Mouse (Mus musculus) adrenal gland, postnatal 10 days (tissue): ENCODE measurements around the gene Slc16a6. TPM values are rescaled to one million over a fixed set of nuclear protein-coding genes. Genes with fewer than 3 reads are reported as not detected.

Experiments
- DNase-seq: peaks from one replicate; pipeline ENCODE4 v3.0.0; 2021; ENCODE audit warnings: mixed read lengths
- microRNA-seq: library from miRNA; unstranded; fragments of <30 nt; microRNA quantifications from one replicate; pipeline ENCODE4 v1.2.0, GENCODE M21; 2021
- total RNA-seq, 2 experiments: library from RNA; stranded (reverse); gene quantifications; 2 replicates each; pipeline ENCODE4 v1.2.3; 2021

Slc16a6 gene
- total RNA-seq, 2 experiments from 2014 or later = 2.7 to 3.9 TPM

GRCm38 (mm10) chr11:109414802-109415201 lies 58.6 kb downstream of the Slc16a6 start:
- DNase-seq = no peak

- DNase-seq = no peak
Observed at GRCm38 (mm10) chr11:109413617-109414016, 59.8 kb downstream of the Slc16a6 start, which contains the start of gene 9930022D16Rik. TSS of gene 9930022D16Rik (plus strand) at chr11:109413917.

DNA sequence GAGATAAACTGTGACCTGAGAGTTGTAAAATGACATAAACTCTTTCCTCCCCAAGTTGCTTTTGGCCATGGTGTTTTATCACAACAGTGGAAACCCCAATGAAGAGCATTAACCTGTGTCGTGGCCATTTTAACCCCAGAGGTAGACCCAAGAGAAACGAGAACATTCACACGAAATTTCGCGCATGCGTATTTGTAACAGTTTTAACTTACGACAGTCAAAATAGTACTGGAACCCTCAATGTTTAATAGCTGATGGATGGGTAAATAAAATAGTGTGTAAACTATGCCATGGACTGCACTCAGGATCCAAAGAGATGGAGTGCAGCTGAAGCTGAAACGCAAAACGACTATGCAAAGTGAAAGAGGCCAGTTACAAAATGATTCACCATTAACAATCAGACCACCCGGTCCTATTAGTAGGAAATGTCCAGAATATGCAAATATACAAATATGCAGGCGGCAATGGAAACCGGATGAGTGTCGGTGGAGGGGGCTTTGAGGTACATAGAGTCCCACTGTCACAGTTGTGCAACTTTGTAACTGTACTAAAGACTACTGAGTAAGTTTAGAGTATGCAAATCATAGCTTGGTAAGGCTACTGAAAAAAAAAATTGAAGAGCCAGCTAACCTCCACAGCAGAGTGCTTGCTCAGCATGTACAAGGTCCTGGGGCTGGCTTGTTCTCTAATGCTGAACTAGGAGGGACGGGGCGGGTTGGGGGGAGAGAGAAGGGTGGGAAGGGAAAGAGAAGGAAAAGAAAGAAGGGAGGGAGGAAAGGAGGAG lies 63.0 kb downstream of the Slc16a6 start:
- no peak for DNase-seq

DNA sequence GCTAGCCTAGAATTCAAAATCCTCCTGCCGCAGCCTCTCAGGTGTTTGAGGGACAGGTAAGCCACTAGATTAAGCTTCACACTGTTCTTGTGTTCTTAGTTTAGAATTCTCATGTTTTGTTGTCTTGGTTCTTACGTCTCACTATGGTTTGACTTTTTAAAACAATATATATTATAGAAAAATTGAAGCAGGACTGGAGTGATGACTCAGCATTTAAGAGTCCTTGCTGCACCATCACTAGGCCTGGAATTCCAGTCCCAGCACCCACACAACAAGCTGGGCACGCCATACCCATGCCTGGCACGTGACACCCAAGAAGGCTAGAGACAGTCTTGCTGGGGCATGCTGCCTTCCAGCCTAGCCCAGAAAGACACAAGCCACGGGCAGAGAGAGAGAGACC lies 67.0 kb downstream of the Slc16a6 start:
- DNase-seq = no peak

Small RNAs within 50 kb of the gene (microRNA-seq; reads per million reads assigned to microRNA genes)
- gene Gm25540 = not detected

Other genes starting within 250 kb of the Slc16a6 start
- gene Rgs9, start 175.5 kb downstream of the Slc16a6 start, total RNA-seq = 1 to 10 TPM; 5.3 to 7.8 TPM
- gene Gna13, start 110.8 kb downstream of the Slc16a6 start, total RNA-seq = 10 to 100 TPM; 68.2 to 70.3 TPM
- not detected for gene 9930022D16Rik, start 59.7 kb downstream of the Slc16a6 start, total RNA-seq
- gene Amz2, start 47.7 kb downstream of the Slc16a6 start, total RNA-seq = 10 to 100 TPM; 38.1 to 48.5 TPM
- 10 to 100 TPM; 10.6 to 14.2 TPM for gene Arsg, start 224 bp downstream of the Slc16a6 start, total RNA-seq
- 10 to 100 TPM; 35.0 to 44.2 TPM for gene Wipi1, start 138.4 kb upstream of the Slc16a6 start, total RNA-seq
- gene Prkar1a, start 175.8 kb upstream of the Slc16a6 start, total RNA-seq = 100 to 1,000 TPM; 331 to 344 TPM
- gene Fam20a, start 248.7 kb upstream of the Slc16a6 start, total RNA-seq = 10 to 100 TPM in 1 of 2 experiments, 1 to 10 TPM in 1; 9.8 to 14.5 TPM